Mouse (Mus musculus) thymus, adult 2 months (tissue): ENCODE data around the gene Cubn. TPM values are rescaled to one million over a fixed set of nuclear protein-coding genes. Genes with fewer than 3 reads are reported as not detected.

Experiments used
- DNase-seq: peaks from one replicate; pipeline ENCODE4 v3.0.0; 2021
- H3K27ac ChIP-seq: fragments of 200-500 bp; 2 replicates; pipeline ENCODE4 v1.5.1; 2012; ENCODE audit warnings: low read length, control low read depth; ENCODE audit not compliant: control insufficient read depth, insufficient read depth
- H3K27me3 ChIP-seq: fragments of 200-500 bp; 2 replicates; pipeline ENCODE4 v1.6.1; 2012; ENCODE audit warnings: mild to moderate bottlenecking, low read length, moderate library complexity, mixed read lengths; ENCODE audit not compliant: control insufficient read depth, insufficient read depth
- H3K36me3 ChIP-seq: fragments of 200-500 bp; 2 replicates; pipeline ENCODE4 v1.6.1; 2012; ENCODE audit warnings: mild to moderate bottlenecking, low read length, moderate library complexity; ENCODE audit not compliant: control insufficient read depth, insufficient read depth
- H3K4me1 ChIP-seq: fragments of 200-500 bp; replicated peaks from 2 replicates; pipeline ENCODE4 v1.6.1; 2012; ENCODE audit warnings: low read length; ENCODE audit not compliant: control insufficient read depth, insufficient read depth
- H3K4me3 ChIP-seq: fragments of 200-500 bp; 2 replicates; pipeline ENCODE4 v1.5.1; 2012; ENCODE audit warnings: mild to moderate bottlenecking, low read length, control low read depth, moderate library complexity; ENCODE audit not compliant: control insufficient read depth, insufficient read depth
- CTCF ChIP-seq: fragments of 200-500 bp; IDR thresholded peaks from 2 replicates; pipeline ENCODE4 v1.5.1; 2012; ENCODE audit warnings: mild to moderate bottlenecking, control low read depth, low read length, moderate library complexity, borderline replicate concordance; ENCODE audit not compliant: control insufficient read depth, poor library complexity, insufficient read depth; ENCODE audit errors: extremely low read depth
- POLR2A ChIP-seq: fragments of 200-500 bp; IDR thresholded peaks from 2 replicates; pipeline ENCODE4 v1.6.1; 2012; ENCODE audit warnings: mild to moderate bottlenecking, low read length, control low read depth, moderate library complexity; ENCODE audit not compliant: control insufficient read depth, poor library complexity, insufficient read depth; ENCODE audit errors: extremely low read depth
- WGBS: fragments of 180-500 bp; shearing (Covaris S2); methylation state at CpG from one replicate; pipeline ENCODE4 v1.1.7; 2018; 5-methylcytosine and 5-hydroxymethylcytosine counted together
- polyA plus RNA-seq: library from polyadenylated mRNA; depleted of rRNA; stranded (reverse); fragments of >200 nt; gene quantifications from 2 replicates; pipeline ENCODE4 v1.2.3, GENCODE M21; 2012

Cubn gene
- polyA plus RNA-seq, 1 experiment, result 0.05 TPM

GRCm38 (mm10) chr2:13270736-13271135 lies 220.9 kb downstream of the Cubn start:
- WGBS, result 24% methylated on average over 8 of the region's 8 CpGs
- Histone ChIP-seq H3K4me3 (peak overlapping the region; percentile 79), H3K27me3 (no peaks in the 10 kb centered on the region), H3K36me3 (no peaks in the 10 kb centered on the region), H3K4me1 (peaks cover 8% of the 10 kb centered on the region), H3K27ac (no peak overlapping the region)
- DNase-seq, result no peak
- TF ChIP-seq CTCF (no peak), POLR2A (no peak)

GRCm38 (mm10) chr2:13268681-13269293 lies 222.8 kb downstream of the Cubn start:
- peaks cover 8% of the 10 kb centered on the region for H3K4me1 ChIP-seq
- DNase-seq, result no peak
- H3K27me3 ChIP-seq, result no peaks in the 10 kb centered on the region
- H3K4me3 ChIP-seq, result no peak overlapping the region
- no peak overlapping the region for H3K27ac ChIP-seq
- TF ChIP-seq POLR2A (no peak), CTCF (no peak)
- WGBS, result 89% methylated on average over 4 of the region's 4 CpGs
- no peaks in the 10 kb centered on the region for H3K36me3 ChIP-seq

- no peaks in the 10 kb centered on the region for H3K36me3 ChIP-seq
- TF ChIP-seq POLR2A, result no peak
- no peak for TF ChIP-seq CTCF
- WGBS, result 65% methylated on average over 4 of the region's 4 CpGs
- H3K4me3 ChIP-seq, result no peak overlapping the region
- no peaks in the 10 kb centered on the region for H3K27me3 ChIP-seq
- 0 out of 2 replicates have a peak, but pooled peaks cover 2% of the 10 kb centered on the region for H3K4me1 ChIP-seq
- H3K27ac ChIP-seq, result no peak overlapping the region
- no peak for DNase-seq
Observed at GRCm38 (mm10) chr2:13264875-13265274, 226.7 kb downstream of the Cubn start.

- Histone ChIP-seq H3K4me1 (0 out of 2 replicates have a peak, but pooled peaks cover 2% of the 10 kb centered on the region), H3K4me3 (no peak overlapping the region), H3K27ac (no peak overlapping the region), H3K27me3 (no peaks in the 10 kb centered on the region), H3K36me3 (no peaks in the 10 kb centered on the region)
- 18% methylated on average over 4 of the region's 4 CpGs for WGBS
- no peak for DNase-seq
- TF ChIP-seq POLR2A (no peak), CTCF (no peak)
Observed at GRCm38 (mm10) chr2:13263150-13263549, 228.5 kb downstream of the Cubn start.

GRCm38 (mm10) chr2:13258606-13259005 lies 233.0 kb downstream of the Cubn start:
- Histone ChIP-seq H3K27ac (no peak overlapping the region), H3K4me1 (0 out of 2 replicates have a peak, but pooled peaks cover 2% of the 10 kb centered on the region), H3K36me3 (no peaks in the 10 kb centered on the region), H3K4me3 (no peak overlapping the region), H3K27me3 (no peaks in the 10 kb centered on the region)
- 93% methylated on average over 2 of the region's 2 CpGs for WGBS
- DNase-seq, result no peak
- no peak for TF ChIP-seq POLR2A
- no peak for TF ChIP-seq CTCF

GRCm38 (mm10) chr2:13240711-13241110 lies 250.9 kb downstream of the Cubn start:
- Histone ChIP-seq H3K27me3 (no peaks in the 10 kb centered on the region), H3K4me1 (no peaks in the 10 kb centered on the region), H3K27ac (no peak overlapping the region), H3K36me3 (no peaks in the 10 kb centered on the region), H3K4me3 (no peak overlapping the region)
- no peak for TF ChIP-seq POLR2A
- TF ChIP-seq CTCF, result no peak
- WGBS, result 90% methylated on average over 9 of the region's 9 CpGs
- no peak for DNase-seq

- no peak overlapping the region for H3K4me3 ChIP-seq
- DNase-seq, result peak; percentile 58
Observed at GRCm38 (mm10) chr2:13237140-13237901, 254.3 kb downstream of the Cubn start.

More at GRCm38 (mm10) chr2:13237140-13237901, 254.3 kb downstream of the Cubn start:
- TF ChIP-seq POLR2A (no peak), CTCF (no peak)
- peaks cover 7% of the 10 kb centered on the region for H3K4me1 ChIP-seq
- 87% methylated on average over 8 of the region's 8 CpGs for WGBS
- H3K27me3 ChIP-seq, result no peaks in the 10 kb centered on the region
- H3K36me3 ChIP-seq, result no peaks in the 10 kb centered on the region
- no peak overlapping the region for H3K27ac ChIP-seq
